Mouse (Mus musculus) kidney, embryonic 14.5 days (tissue): ENCODE data around the gene Calm3. TPM values are rescaled to one million over a fixed set of nuclear protein-coding genes. Genes with fewer than 3 reads are reported as not detected.

Experiments
- ATAC-seq: fragments of 200-750 bp; cut with Nextera tagmentation; 2 replicates; pipeline ENCODE4 v1.8.0; 2017; ENCODE audit warnings: moderate number of reproducible peaks, mild to moderate bottlenecking, moderate TSS enrichment, moderate library complexity; ENCODE audit not compliant: low FRiP score, low TSS enrichment
- H3K27ac ChIP-seq: fragments of 300-500 bp; sonication (generic); 2 replicates; pipeline ENCODE4 v1.5.1; 2014; ENCODE audit warnings: low read depth, mild to moderate bottlenecking, low read length, moderate library complexity, mixed read lengths
- H3K27me3 ChIP-seq: fragments of 300-500 bp; sonication (generic); 2 replicates; pipeline ENCODE4 v1.6.1; 2014; ENCODE audit warnings: mild to moderate bottlenecking, low read length; ENCODE audit not compliant: control insufficient read depth, insufficient read depth
- H3K36me3 ChIP-seq: fragments of 300-500 bp; sonication (generic); 2 replicates; pipeline ENCODE4 v1.6.1; 2014; ENCODE audit warnings: low read length, mixed read lengths; ENCODE audit not compliant: control insufficient read depth, insufficient read depth
- H3K4me1 ChIP-seq: fragments of 300-500 bp; sonication (generic); 2 replicates; pipeline ENCODE4 v1.6.1; 2014; ENCODE audit warnings: low read length, mixed read lengths; ENCODE audit not compliant: control insufficient read depth, insufficient read depth
- H3K4me2 ChIP-seq: fragments of 300-500 bp; sonication (generic); replicated peaks from 2 replicates; pipeline ENCODE4 v1.6.1; 2014; ENCODE audit warnings: low read depth, mild to moderate bottlenecking, low read length
- H3K4me3 ChIP-seq: fragments of 300-500 bp; sonication (generic); 2 replicates; pipeline ENCODE4 v1.5.1; 2014; ENCODE audit warnings: mild to moderate bottlenecking, low read length
- H3K9ac ChIP-seq: fragments of 300-500 bp; sonication (generic); 2 replicates; pipeline ENCODE4 v1.6.1; 2014; ENCODE audit warnings: low read depth, mild to moderate bottlenecking, low read length, moderate library complexity
- H3K9me3 ChIP-seq: fragments of 300-500 bp; sonication (generic); 2 replicates; pipeline ENCODE4 v1.6.1; 2016; ENCODE audit warnings: low read length; ENCODE audit not compliant: control insufficient read depth
- WGBS: fragments of 180-500 bp; shearing (Covaris S2); extraction: QIAGEN DNeasy Blood & Tissue Kit; methylation state at CpG from one replicate; pipeline ENCODE4 v1.1.7; 2014; 5-methylcytosine and 5-hydroxymethylcytosine counted together
- polyA plus RNA-seq: library from polyadenylated mRNA; unstranded; fragments of >200 nt; fragmentation: Nextera tagmentation; extraction: Ambion mirVana; gene quantifications from 2 replicates; pipeline ENCODE4 v1.2.1, GENCODE M21; 2014

Calm3 gene
- polyA plus RNA-seq, 1 experiment from 2014 or later: 156 TPM

DNA sequence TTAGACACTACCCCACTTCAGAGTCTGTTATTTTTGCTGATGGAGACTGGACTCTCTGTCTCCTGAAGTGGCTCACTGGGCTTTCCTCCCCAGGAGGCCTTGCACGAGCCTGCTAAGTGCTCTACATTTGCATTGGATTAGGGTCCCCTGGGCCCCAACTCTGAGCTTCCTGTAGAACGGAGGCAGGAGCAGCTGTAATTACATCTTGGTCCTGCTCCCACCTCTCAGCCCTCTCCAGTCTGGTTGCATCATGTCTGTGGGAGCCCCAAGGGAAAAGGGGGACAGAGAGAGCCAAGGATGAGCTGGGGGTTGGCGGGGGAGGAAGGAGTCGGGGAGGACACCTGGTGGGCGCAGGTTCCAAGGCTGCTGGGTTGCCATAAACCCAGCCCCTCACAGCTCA is 23.4 kb downstream of the Calm3 start:
- no peak for ATAC-seq
- H3K27ac ChIP-seq: no peak overlapping the region
- no peaks in the 10 kb centered on the region for H3K27me3 ChIP-seq
- H3K9me3 ChIP-seq: no peaks in the 10 kb centered on the region
- peaks cover 29% of the 10 kb centered on the region for H3K4me1 ChIP-seq
- no peak overlapping the region for H3K4me2 ChIP-seq
- WGBS: 28% methylated on average over 5 of the region's 5 CpGs
- H3K9ac ChIP-seq: no peak overlapping the region
- no peak overlapping the region for H3K4me3 ChIP-seq
- no peaks in the 10 kb centered on the region for H3K36me3 ChIP-seq

- no peak for ATAC-seq
- Histone ChIP-seq H3K27ac (no peak overlapping the region), H3K9ac (peak overlapping the region; percentile 44), H3K4me3 (peak overlapping the region; percentile 28), H3K36me3 (no peaks in the 10 kb centered on the region), H3K9me3 (no peaks in the 10 kb centered on the region), H3K4me1 (peaks cover 22% of the 10 kb centered on the region; the same call in 1 of the 2 replicates), H3K4me2 (peak overlapping the region; percentile 46), H3K27me3 (peaks cover 10% of the 10 kb centered on the region)
- WGBS: 24% methylated on average over 10 of the region's 10 CpGs
Measured at GRCm38 (mm10) chr7:16895511-16895910, 28.4 kb downstream of the Calm3 start.

- Histone ChIP-seq H3K27ac (no peak overlapping the region), H3K4me3 (peak overlapping the region; percentile 28), H3K27me3 (peaks cover 10% of the 10 kb centered on the region), H3K4me1 (peaks cover 23% of the 10 kb centered on the region; the same call in 1 of the 2 replicates), H3K4me2 (peak overlapping the region; percentile 46), H3K36me3 (no peaks in the 10 kb centered on the region), H3K9me3 (no peaks in the 10 kb centered on the region), H3K9ac (peak overlapping the region; percentile 44; the same call in 1 of the 2 replicates)
- ATAC-seq: peak; percentile 32
- WGBS: under 1% methylated on average over 24 of the region's 24 CpGs
Measured at GRCm38 (mm10) chr7:16895000-16895399, 28.9 kb downstream of the Calm3 start.

GRCm38 (mm10) chr7:16894279-16894678 is 29.6 kb downstream of the Calm3 start:
- Histone ChIP-seq H3K4me3 (no peak overlapping the region; the same call in 1 of the 2 replicates), H3K4me1 (peaks cover 24% of the 10 kb centered on the region; the same call in 1 of the 2 replicates), H3K27ac (no peak overlapping the region), H3K27me3 (peaks cover 10% of the 10 kb centered on the region), H3K4me2 (peak overlapping the region; percentile 46; the same call in 1 of the 2 replicates), H3K9ac (no peak overlapping the region), H3K9me3 (no peaks in the 10 kb centered on the region), H3K36me3 (no peaks in the 10 kb centered on the region)
- ATAC-seq: no peak
- 2% methylated on average over 4 of the region's 4 CpGs for whole genome bisulfite sequencing

DNA sequence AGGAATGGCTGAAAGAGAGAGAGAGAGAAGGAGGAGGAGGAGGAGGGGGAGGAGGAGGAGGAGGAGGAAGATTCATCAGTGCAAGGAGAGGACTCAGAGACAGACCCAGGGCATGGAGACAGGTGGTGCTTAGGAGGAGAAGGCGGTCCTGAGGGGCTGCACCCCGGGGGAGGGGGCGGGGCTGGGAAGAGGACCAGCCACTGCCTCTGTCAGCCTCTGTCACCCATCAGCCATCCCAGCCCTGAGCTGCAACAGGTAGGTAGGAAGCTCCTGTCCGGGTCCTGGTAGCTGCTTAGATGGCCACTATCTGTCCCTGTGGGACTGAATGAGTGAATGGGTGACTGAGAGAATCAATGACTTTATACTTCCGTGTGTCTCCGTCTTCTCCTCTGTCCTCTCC is 30.3 kb downstream of the Calm3 start:
- Histone ChIP-seq H3K4me3 (no peak overlapping the region), H3K36me3 (no peaks in the 10 kb centered on the region), H3K4me2 (peak overlapping the region; percentile 46; the same call in 1 of the 2 replicates), H3K27me3 (peaks cover 10% of the 10 kb centered on the region), H3K9me3 (no peaks in the 10 kb centered on the region), H3K27ac (no peak overlapping the region), H3K9ac (no peak overlapping the region; the same call in 1 of the 2 replicates), H3K4me1 (peaks cover 24% of the 10 kb centered on the region; the same call in 1 of the 2 replicates)
- ATAC-seq: no peak
- WGBS: 3% methylated on average over 5 of the region's 6 CpGs

DNA sequence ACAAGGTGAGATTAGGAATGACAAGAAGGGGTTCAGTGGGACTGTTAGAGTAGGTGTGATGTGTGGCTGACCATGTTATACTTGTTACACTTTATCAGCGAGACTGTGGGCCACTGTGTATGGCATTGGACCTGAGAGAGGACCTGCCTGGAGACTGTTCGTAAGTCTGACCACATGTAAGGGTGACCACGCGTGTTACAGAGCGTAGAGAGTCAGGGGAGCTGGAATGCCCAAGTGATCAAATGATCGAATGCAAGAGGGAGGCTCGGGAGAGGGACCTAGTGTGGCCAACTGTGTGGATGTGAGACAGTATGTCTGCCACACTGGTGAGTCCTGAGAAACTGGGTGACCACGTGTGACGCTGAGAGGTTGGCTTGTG is 31.6 kb downstream of the Calm3 start:
- 0 out of 2 replicates have a peak, but pooled peaks have one; percentile 0 for ATAC-seq
- H3K4me1 ChIP-seq: peaks cover 24% of the 10 kb centered on the region; the same call in 1 of the 2 replicates
- H3K4me2 ChIP-seq: peak overlapping the region; percentile 67
- no peaks in the 10 kb centered on the region; the same call in 1 of the 2 replicates for H3K36me3 ChIP-seq
- WGBS: 39% methylated on average over 9 of the region's 9 CpGs
- H3K27ac ChIP-seq: no peak overlapping the region
- H3K4me3 ChIP-seq: peak overlapping the region; percentile 35
- no peak overlapping the region for H3K9ac ChIP-seq
- H3K9me3 ChIP-seq: no peaks in the 10 kb centered on the region
- peaks cover 10% of the 10 kb centered on the region for H3K27me3 ChIP-seq

GRCm38 (mm10) chr7:16891641-16892351 is 32.1 kb downstream of the Calm3 start, which contains the start of gene Gng8:
Gene Gng8, plus strand, starts transcription at chr7:16891786.
- H3K27me3 ChIP-seq: peaks cover 10% of the 10 kb centered on the region
- peak within 1 kb of the TSS; percentile 93 for H3K27ac ChIP-seq
- peak within 1 kb of the TSS; percentile 25; the same call in 1 of the 2 replicates for H3K9ac ChIP-seq
- H3K36me3 ChIP-seq: no peaks in the 10 kb centered on the region; the same call in 1 of the 2 replicates
- WGBS: under 1% methylated on average over 30 of the region's 30 CpGs
- H3K9me3 ChIP-seq: no peaks in the 10 kb centered on the region
- peak; percentile 81 for ATAC-seq
- H3K4me2 ChIP-seq: peak within 1 kb of the TSS; percentile 67
- peaks cover 24% of the 10 kb centered on the region; the same call in 1 of the 2 replicates for H3K4me1 ChIP-seq
- H3K4me3 ChIP-seq: peak within 1 kb of the TSS; percentile 35

GRCm38 (mm10) chr7:16890944-16891343 is 33.0 kb downstream of the Calm3 start:
- H3K9me3 ChIP-seq: peaks cover 3% of the 10 kb centered on the region
- peak overlapping the region; percentile 93 for H3K27ac ChIP-seq
- H3K4me1 ChIP-seq: peaks cover 24% of the 10 kb centered on the region; the same call in 1 of the 2 replicates
- 0 out of 2 replicates have a peak overlapping the region, but pooled peaks have one; percentile 25 for H3K9ac ChIP-seq
- H3K4me2 ChIP-seq: peak overlapping the region; percentile 67
- 3% methylated on average over 23 of the region's 23 CpGs for WGBS
- ATAC-seq: peak; percentile 67
- peaks cover 6% of the 10 kb centered on the region for H3K36me3 ChIP-seq
- peaks cover 10% of the 10 kb centered on the region for H3K27me3 ChIP-seq
- peak overlapping the region; percentile 35; the same call in 1 of the 2 replicates for H3K4me3 ChIP-seq

DNA sequence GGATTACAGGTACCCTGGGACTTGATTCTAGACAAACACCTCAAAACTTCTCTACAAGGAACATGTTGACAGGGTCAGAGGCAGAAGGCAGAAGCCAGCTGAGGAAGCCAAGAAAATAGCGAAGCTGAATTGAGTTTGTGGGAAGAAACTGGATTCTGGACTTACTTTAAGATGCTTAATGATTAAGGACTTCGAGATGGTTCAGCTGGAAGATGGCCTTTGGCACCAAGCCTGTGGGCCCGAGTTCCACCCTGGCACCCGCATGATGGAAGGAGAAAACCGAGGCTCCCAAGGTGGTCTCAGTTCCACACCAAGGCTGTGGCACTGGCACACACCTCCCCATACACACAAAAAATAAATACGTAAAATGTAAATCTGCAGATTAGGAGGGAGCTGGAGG is 33.4 kb downstream of the Calm3 start:
- Histone ChIP-seq H3K9ac (0 out of 2 replicates have a peak overlapping the region, but pooled peaks have one; percentile 25), H3K4me2 (peak overlapping the region; percentile 67), H3K4me3 (no peak overlapping the region), H3K27ac (peak overlapping the region; percentile 93), H3K4me1 (peaks cover 23% of the 10 kb centered on the region; the same call in 1 of the 2 replicates), H3K36me3 (peaks cover 10% of the 10 kb centered on the region), H3K9me3 (peaks cover 7% of the 10 kb centered on the region), H3K27me3 (peaks cover 14% of the 10 kb centered on the region)
- 0 out of 2 replicates have a peak, but pooled peaks have one; percentile 0 for ATAC-seq
- 30% methylated on average over 6 of the region's 6 CpGs for WGBS
